8 mouse cellular contexts compared by ENCODE assay signal in genomic region chr5:123662059-123662458, GRCm38 (mm10). TPM values are rescaled to one million over a fixed set of nuclear protein-coding genes. Genes with fewer than 3 reads are reported as not detected.
DNase-seq lines count a peak whose midpoint lies in the region; ATAC-seq and TF ChIP-seq lines count a peak whose summit lies in the region.

No protein-coding gene starts in this region.

- TF ChIP-seq CTCF in kidney, postnatal 0 days (IDR thresholded peaks at IDR 0.05; ENCODE audit: low read depth) = no peak

- no peak overlapping the region for H3K9ac ChIP-seq in hindbrain, embryonic 15.5 days
- H3K9ac ChIP-seq in hindbrain, embryonic 13.5 days = no peak overlapping the region
- H3K9ac ChIP-seq in kidney, postnatal 0 days (ENCODE audit: low read depth, low read length) = no peak overlapping the region
- no peak overlapping the region for H3K9ac ChIP-seq in hindbrain, embryonic 16.5 days (ENCODE audit: low read depth, low read length)

- WGBS in hindbrain, embryonic 15.5 days = 66% methylated on average over 9 of the region's 9 CpGs
- 68% methylated on average over 9 of the region's 9 CpGs for whole genome bisulfite sequencing in hindbrain, embryonic 13.5 days
- WGBS in kidney, postnatal 0 days = 31% methylated on average over 9 of the region's 9 CpGs
- 71% methylated on average over 9 of the region's 9 CpGs for WGBS in hindbrain, embryonic 16.5 days

- no peak overlapping the region for H3K4me2 ChIP-seq in hindbrain, embryonic 15.5 days
- no peak overlapping the region for H3K4me2 ChIP-seq in hindbrain, embryonic 13.5 days
- H3K4me2 ChIP-seq in kidney, postnatal 0 days (ENCODE audit: low read length) = no peak overlapping the region
- no peak overlapping the region for H3K4me2 ChIP-seq in hindbrain, embryonic 16.5 days (ENCODE audit: low read length)

- no peaks in the 10 kb centered on the region for H3K9me3 ChIP-seq in hindbrain, embryonic 15.5 days
- H3K9me3 ChIP-seq in hindbrain, embryonic 13.5 days = no peaks in the 10 kb centered on the region
- no peaks in the 10 kb centered on the region for H3K9me3 ChIP-seq in kidney, postnatal 0 days (replicated peaks; ENCODE audit: low read length)
- H3K9me3 ChIP-seq in hindbrain, embryonic 16.5 days (ENCODE audit: control insufficient read depth, low read length) = no peaks in the 10 kb centered on the region

- H3K27ac ChIP-seq in hindbrain, embryonic 15.5 days (replicated peaks) = 0 out of 2 replicates have a peak overlapping the region, but pooled peaks have one; percentile 11
- H3K27ac ChIP-seq in hindbrain, embryonic 13.5 days = no peak overlapping the region
- peak overlapping the region; percentile 43; the same call in 1 of the 2 replicates for H3K27ac ChIP-seq in kidney, postnatal 0 days
- no peak overlapping the region for H3K27ac ChIP-seq in hindbrain, embryonic 16.5 days (ENCODE audit: low read depth, low read length)

- peak; percentile 81 to 87 for DNase-seq in heart, adult 18-20 months
- peak; percentile 68 for DNase-seq in kidney, postnatal 0 days (ENCODE audit: low spot score)
- DNase-seq in frontal cortex, adult 2 months (ENCODE audit: extremely low spot score in 1 of 2, low spot score in 1 of 2) = no peak
- no peak for DNase-seq in cerebellum, postnatal 4 days (ENCODE audit: low spot score in 2 of 2)

- no peaks in the 10 kb centered on the region for H3K27me3 ChIP-seq in hindbrain, embryonic 15.5 days
- H3K27me3 ChIP-seq in hindbrain, embryonic 13.5 days = no peaks in the 10 kb centered on the region
- no peaks in the 10 kb centered on the region for H3K27me3 ChIP-seq in kidney, postnatal 0 days (ENCODE audit: insufficient read depth, low read length)
- H3K27me3 ChIP-seq in hindbrain, embryonic 16.5 days (replicated peaks; ENCODE audit: control insufficient read depth, insufficient read depth, low read length) = no peaks in the 10 kb centered on the region

- no peaks in the 10 kb centered on the region for H3K36me3 ChIP-seq in hindbrain, embryonic 15.5 days
- H3K36me3 ChIP-seq in hindbrain, embryonic 13.5 days = no peaks in the 10 kb centered on the region
- H3K36me3 ChIP-seq in kidney, postnatal 0 days (ENCODE audit: insufficient read depth, low read length) = no peaks in the 10 kb centered on the region
- no peaks in the 10 kb centered on the region for H3K36me3 ChIP-seq in hindbrain, embryonic 16.5 days (ENCODE audit: control insufficient read depth, insufficient read depth, low read length)

- ATAC-seq in hindbrain, embryonic 15.5 days (ENCODE audit: low FRiP score, low read depth) = no peak
- no peak for ATAC-seq in hindbrain, embryonic 13.5 days (ENCODE audit: low FRiP score)
- ATAC-seq in kidney, postnatal 0 days (replicated peaks; ENCODE audit: low FRiP score, low read depth) = no peak
- ATAC-seq in megakaryocyte progenitor cell, adult 5-6 weeks (replicated peaks; ENCODE audit: poor library complexity) = peak; percentile 80
- ATAC-seq in hindbrain, embryonic 16.5 days = no peak

- 0 out of 2 replicates have a peak, but pooled peaks cover 6% of the 10 kb centered on the region for H3K4me1 ChIP-seq in hindbrain, embryonic 15.5 days (replicated peaks)
- peaks cover 2% of the 10 kb centered on the region; the same call in 1 of the 2 replicates for H3K4me1 ChIP-seq in hindbrain, embryonic 13.5 days (replicated peaks)
- H3K4me1 ChIP-seq in kidney, postnatal 0 days (replicated peaks; ENCODE audit: insufficient read depth, low read length) = no peaks in the 10 kb centered on the region
- H3K4me1 ChIP-seq in hindbrain, embryonic 16.5 days (ENCODE audit: control insufficient read depth, insufficient read depth, low read depth, low read length) = no peaks in the 10 kb centered on the region

- no peak overlapping the region for H3K4me3 ChIP-seq in hindbrain, embryonic 15.5 days
- H3K4me3 ChIP-seq in hindbrain, embryonic 13.5 days = no peak overlapping the region
- H3K4me3 ChIP-seq in kidney, postnatal 0 days (replicated peaks; ENCODE audit: low read depth, low read length) = no peak overlapping the region
- H3K4me3 ChIP-seq in hindbrain, embryonic 16.5 days (ENCODE audit: low read length) = no peak overlapping the region

RNA-seq across cellular contexts. Expression of gene Clip1, which starts 22.4 kb away (rescaled TPM):
- polyA plus RNA-seq in hindbrain, embryonic 15.5 days (2015; fragmentation: Nextera tagmentation; extraction: Ambion mirVana) = 79.6 and 81.0 TPM in 2 replicates
- 80.2 and 84.8 TPM in 2 replicates for polyA plus RNA-seq in hindbrain, embryonic 13.5 days (2015; fragmentation: Nextera tagmentation; extraction: Ambion mirVana)
- total RNA-seq in heart, adult 18-20 months (2021) = 100 to 1,000 TPM; 173 to 179 TPM
- 21.6 and 26.8 TPM in 2 replicates for polyA plus RNA-seq in kidney, postnatal 0 days (2015; fragmentation: Nextera tagmentation; extraction: Ambion mirVana)
- 45.7 and 46.4 TPM in 2 replicates for total RNA-seq in megakaryocyte progenitor cell, adult 5-6 weeks (2015)
- total RNA-seq in megakaryocyte progenitor cell, adult 5-6 weeks (2017) = 72.5 and 98.3 TPM in 2 replicates
- 85.6 and 88.1 TPM in 2 replicates for polyA plus RNA-seq in frontal cortex, adult 2 months (2012; rRNA removed)
- polyA plus RNA-seq in hindbrain, embryonic 16.5 days (2015; fragmentation: Nextera tagmentation; extraction: Ambion mirVana) = 74.3 and 74.4 TPM in 2 replicates

RNA-seq across cellular contexts. Expression of gene Zcchc8, which starts 58.8 kb away (rescaled TPM):
- polyA plus RNA-seq in hindbrain, embryonic 15.5 days (2015; fragmentation: Nextera tagmentation; extraction: Ambion mirVana) = 58.1 and 68.5 TPM in 2 replicates
- 68.7 and 70.7 TPM in 2 replicates for polyA plus RNA-seq in hindbrain, embryonic 13.5 days (2015; fragmentation: Nextera tagmentation; extraction: Ambion mirVana)
- 10 to 100 TPM; 17.3 to 22.0 TPM for total RNA-seq in heart, adult 18-20 months (2021)
- 59.1 and 63.8 TPM in 2 replicates for polyA plus RNA-seq in kidney, postnatal 0 days (2015; fragmentation: Nextera tagmentation; extraction: Ambion mirVana)
- total RNA-seq in megakaryocyte progenitor cell, adult 5-6 weeks (2015) = 50.8 and 52.0 TPM in 2 replicates
- total RNA-seq in megakaryocyte progenitor cell, adult 5-6 weeks (2017) = 103 and 131 TPM in 2 replicates
- 56.0 and 61.6 TPM in 2 replicates for polyA plus RNA-seq in frontal cortex, adult 2 months (2012; rRNA removed)
- polyA plus RNA-seq in hindbrain, embryonic 16.5 days (2015; fragmentation: Nextera tagmentation; extraction: Ambion mirVana) = 48.6 and 58.6 TPM in 2 replicates

Comparison
In these comparisons a context has a peak if more than half of its experiments do, and no peak if none do; other contexts are left out.
1. H3K27ac ChIP-seq: peak in hindbrain, embryonic 15.5 days (single experiment) and kidney, postnatal 0 days (single experiment); none in hindbrain, embryonic 13.5 days (single experiment) and hindbrain, embryonic 16.5 days (single experiment).
2. DNase-seq: peak in heart, adult 18-20 months (2 of 2) and kidney, postnatal 0 days (single experiment); none in frontal cortex, adult 2 months (0 of 2) and cerebellum, postnatal 4 days (0 of 2).